Mouse (Mus musculus) lung, postnatal 0 days (tissue): Measurements from ENCODE around the gene Sh2d7.

Experiments used
- CTCF ChIP-seq: IDR thresholded peaks from 2 replicates; pipeline ENCODE4 v1.5.1; 2016; ENCODE audit warnings: antibody characterized with exemption, mild to moderate bottlenecking
- EP300 ChIP-seq: IDR thresholded peaks from 2 replicates; pipeline ENCODE4 v1.6.1; 2016; ENCODE audit warnings: antibody characterized with exemption, mild to moderate bottlenecking, control low read depth

- no peak for TF ChIP-seq CTCF
- no peak for TF ChIP-seq EP300
These were observed 2.5 kb upstream of the Sh2d7 start for GRCm38 (mm10) chr9:54536236-54536635.
